Mouse (Mus musculus) forebrain, embryonic 12.5 days (tissue): Measurements from ENCODE around the gene Cdk1. TPM values are rescaled to one million over a fixed set of nuclear protein-coding genes. Genes with fewer than 3 reads are reported as not detected.

Experiments
- ATAC-seq: fragments of 200-750 bp; cut with Nextera tagmentation; 2 replicates; pipeline ENCODE4 v1.8.0; 2017; ENCODE audit warnings: moderate TSS enrichment; ENCODE audit not compliant: low FRiP score
- H3K27ac ChIP-seq: fragments of 300-500 bp; sonication (generic); 2 replicates; pipeline ENCODE4 v1.5.1; 2016; ENCODE audit warnings: mild to moderate bottlenecking
- H3K27me3 ChIP-seq: fragments of 300-500 bp; sonication (generic); 2 replicates; pipeline ENCODE4 v1.6.1; 2016; ENCODE audit warnings: mild to moderate bottlenecking
- H3K36me3 ChIP-seq: fragments of 300-500 bp; sonication (generic); replicated peaks from 2 replicates; pipeline ENCODE4 v1.6.1; 2016; ENCODE audit warnings: mild to moderate bottlenecking
- H3K4me1 ChIP-seq: fragments of 300-500 bp; sonication (generic); 2 replicates; pipeline ENCODE4 v1.6.1; 2016
- H3K4me2 ChIP-seq: fragments of 300-500 bp; sonication (generic); 2 replicates; pipeline ENCODE4 v1.6.1; 2016; ENCODE audit warnings: mild to moderate bottlenecking, moderate library complexity
- H3K4me3 ChIP-seq: fragments of 300-500 bp; sonication (generic); replicated peaks from 2 replicates; pipeline ENCODE4 v1.5.1; 2016; ENCODE audit warnings: mild to moderate bottlenecking
- H3K9ac ChIP-seq: fragments of 300-500 bp; sonication (generic); 2 replicates; pipeline ENCODE4 v1.6.1; 2016; ENCODE audit warnings: mild to moderate bottlenecking
- H3K9me3 ChIP-seq: fragments of 300-500 bp; sonication (generic); 2 replicates; pipeline ENCODE4 v1.6.1; 2016
- WGBS: fragments of 180-500 bp; shearing (Covaris S2); methylation state at CpG from one replicate; pipeline ENCODE4 v1.1.7; 2016; 5-methylcytosine and 5-hydroxymethylcytosine counted together
- polyA plus RNA-seq: library from polyadenylated mRNA; unstranded; fragments of >200 nt; fragmentation: Nextera tagmentation; extraction: Ambion mirVana; gene quantifications from 2 replicates; pipeline ENCODE4 v1.2.1, GENCODE M21; 2016

Gene Cdk1
- polyA plus RNA-seq, 1 experiment from 2014 or later = 382 TPM

DNA sequence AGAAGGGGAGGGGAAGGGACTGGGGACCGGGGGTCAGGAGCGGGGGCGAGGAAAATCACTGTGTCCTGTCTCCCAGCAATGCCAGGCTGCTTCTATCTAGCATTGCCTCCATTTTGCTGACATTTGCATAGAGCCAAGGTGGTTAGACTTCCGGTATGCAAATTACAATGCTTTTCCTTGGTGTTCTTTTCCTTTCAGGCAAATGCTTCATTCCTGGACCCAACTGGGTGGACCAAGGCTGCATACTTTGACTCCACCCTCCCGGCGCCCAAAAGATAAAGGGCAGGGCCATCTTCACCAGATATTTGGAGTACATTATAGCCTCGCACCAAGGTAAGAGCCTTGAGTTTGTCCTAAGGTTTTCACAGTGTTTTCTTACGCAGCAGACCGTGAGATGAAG lies 56.8 kb downstream of the Cdk1 start:
- Histone ChIP-seq H3K36me3 (no peaks in the 10 kb centered on the region), H3K9ac (no peak overlapping the region), H3K27me3 (no peaks in the 10 kb centered on the region), H3K27ac (no peak overlapping the region), H3K4me2 (no peak overlapping the region), H3K9me3 (no peaks in the 10 kb centered on the region), H3K4me1 (no peaks in the 10 kb centered on the region), H3K4me3 (no peak overlapping the region)
- no peak for ATAC-seq
- WGBS = 80% methylated on average over 9 of the region's 9 CpGs

DNA sequence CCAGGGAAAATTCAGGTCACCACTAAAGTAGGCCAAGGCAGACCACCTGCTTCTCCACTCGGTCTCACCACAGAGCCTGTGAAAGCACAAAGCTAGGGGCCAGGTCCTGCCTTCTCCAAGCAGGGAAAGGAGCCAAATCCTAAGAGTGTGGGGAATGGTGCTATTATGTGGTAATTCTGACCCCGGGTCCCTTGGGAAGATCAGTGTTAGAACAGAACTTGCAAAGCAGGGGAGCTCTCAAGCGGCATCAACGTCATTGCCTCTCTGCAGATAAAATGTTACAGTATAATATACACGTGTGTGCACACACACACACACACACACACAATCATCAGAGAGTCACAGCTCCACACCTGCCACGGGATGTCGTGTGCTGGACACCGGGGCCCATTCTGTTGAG lies 62.0 kb downstream of the Cdk1 start:
- no peak for ATAC-seq
- 95% methylated on average over 8 of the region's 8 CpGs for WGBS
- Histone ChIP-seq H3K9me3 (no peaks in the 10 kb centered on the region), H3K36me3 (peaks cover 7% of the 10 kb centered on the region), H3K4me1 (no peaks in the 10 kb centered on the region), H3K9ac (no peak overlapping the region), H3K4me2 (no peak overlapping the region), H3K27me3 (no peaks in the 10 kb centered on the region), H3K4me3 (no peak overlapping the region), H3K27ac (no peak overlapping the region)

DNA sequence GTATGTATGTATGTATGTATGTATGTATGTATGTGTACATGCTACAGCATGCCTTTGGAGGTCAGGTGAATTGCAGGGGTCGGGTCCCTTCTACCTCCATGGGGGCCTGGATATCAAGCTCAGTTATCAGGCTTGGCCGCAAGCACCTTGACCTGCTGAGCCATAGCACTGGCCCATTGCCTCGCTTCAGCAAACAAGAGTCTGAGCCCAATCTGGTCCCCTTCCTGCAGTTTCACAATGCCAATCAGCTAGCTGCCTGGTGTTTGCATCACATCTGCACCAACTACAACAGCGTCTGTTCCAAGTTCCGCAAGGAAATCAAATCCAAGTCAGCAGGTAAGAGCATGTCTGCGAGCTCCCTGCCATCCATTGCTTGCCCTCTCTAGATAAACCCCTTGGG lies 64.0 kb downstream of the Cdk1 start:
- H3K36me3 ChIP-seq = peaks cover 12% of the 10 kb centered on the region
- H3K4me1 ChIP-seq = no peaks in the 10 kb centered on the region
- 90% methylated on average over 6 of the region's 6 CpGs for WGBS
- no peaks in the 10 kb centered on the region for H3K27me3 ChIP-seq
- H3K9me3 ChIP-seq = no peaks in the 10 kb centered on the region
- no peak overlapping the region for H3K4me2 ChIP-seq
- no peak overlapping the region for H3K27ac ChIP-seq
- no peak for ATAC-seq
- no peak overlapping the region for H3K9ac ChIP-seq
- no peak overlapping the region for H3K4me3 ChIP-seq

DNA sequence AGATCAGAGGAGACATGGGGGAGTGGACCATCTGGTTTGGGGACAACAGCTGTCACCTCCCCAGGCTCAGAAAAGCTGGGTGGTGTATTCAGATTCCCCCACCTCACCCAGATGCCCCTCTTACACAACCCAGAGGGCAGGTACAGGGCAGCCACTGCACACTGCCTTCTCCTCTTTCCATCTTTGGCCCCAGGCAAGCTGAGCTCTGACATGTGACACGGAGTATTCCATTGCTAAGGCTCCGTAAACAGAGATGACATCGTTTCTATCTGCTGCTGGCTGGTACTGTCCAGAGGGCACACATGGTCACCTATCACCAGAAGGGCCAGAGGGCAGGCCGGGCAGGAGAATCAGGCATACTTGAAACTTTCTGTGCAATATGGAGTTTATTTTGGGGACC lies 64.7 kb downstream of the Cdk1 start:
- Histone ChIP-seq H3K27me3 (no peaks in the 10 kb centered on the region), H3K4me3 (no peak overlapping the region), H3K36me3 (peaks cover 12% of the 10 kb centered on the region), H3K9ac (no peak overlapping the region), H3K4me1 (no peaks in the 10 kb centered on the region), H3K4me2 (no peak overlapping the region), H3K27ac (no peak overlapping the region), H3K9me3 (no peaks in the 10 kb centered on the region)
- WGBS = 89% methylated on average over 4 of the region's 4 CpGs
- ATAC-seq = no peak

DNA sequence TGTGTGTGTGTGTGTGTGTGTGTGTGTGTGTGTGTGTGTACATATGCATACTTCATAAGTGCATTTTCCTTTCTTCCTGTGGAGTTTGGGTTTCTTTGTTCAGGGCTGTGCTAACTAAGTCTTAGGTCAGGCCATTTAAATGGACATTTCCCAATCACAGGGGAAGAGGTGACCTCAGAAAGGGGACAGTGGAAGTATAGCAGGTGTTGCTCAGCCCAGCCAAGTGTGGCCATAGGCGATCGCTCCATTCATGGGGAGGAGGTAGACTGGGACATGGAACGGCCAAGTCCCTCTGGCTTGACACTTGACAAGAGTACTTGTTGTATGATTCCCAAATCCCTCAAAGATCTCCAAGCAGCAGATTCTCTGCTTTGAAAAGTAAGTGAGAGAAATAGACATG lies 65.8 kb downstream of the Cdk1 start:
- Histone ChIP-seq H3K27me3 (no peaks in the 10 kb centered on the region), H3K27ac (no peak overlapping the region), H3K9me3 (no peaks in the 10 kb centered on the region), H3K4me3 (no peak overlapping the region), H3K4me1 (no peaks in the 10 kb centered on the region), H3K4me2 (no peak overlapping the region), H3K36me3 (peaks cover 13% of the 10 kb centered on the region), H3K9ac (no peak overlapping the region)
- 94% methylated on average over 3 of the region's 3 CpGs for WGBS
- no peak for ATAC-seq

Other genes starting within 250 kb of the Cdk1 start
- 15.0 and 17.8 TPM in 2 replicates for gene Rhobtb1, start 201.5 kb downstream of the Cdk1 start, polyA plus RNA-seq
- gene A930033H14Rik, start 139.8 kb downstream of the Cdk1 start, polyA plus RNA-seq = 1.2 TPM in 2 replicates
- gene Ank3, start 45.8 kb upstream of the Cdk1 start, polyA plus RNA-seq = 64.6 and 68.1 TPM in 2 replicates